Mouse (Mus musculus) limb, embryonic 12.5 days (tissue): Measurements from ENCODE around the gene 4930432M17Rik. TPM values are rescaled to one million over a fixed set of nuclear protein-coding genes. Genes with fewer than 3 reads are reported as not detected.

ENCODE experiments used
- ATAC-seq: fragments of 200-750 bp; cut with Nextera tagmentation; 2 replicates; pipeline ENCODE4 v1.8.0; 2017; ENCODE audit warnings: low read depth, moderate TSS enrichment; ENCODE audit not compliant: insufficient number of reproducible peaks, insufficient read depth, low FRiP score, low TSS enrichment
- H3K27ac ChIP-seq: fragments of 300-500 bp; sonication (generic); 2 replicates; pipeline ENCODE4 v1.5.1; 2016; ENCODE audit warnings: mild to moderate bottlenecking, moderate library complexity
- H3K27me3 ChIP-seq: fragments of 300-500 bp; sonication (generic); 2 replicates; pipeline ENCODE4 v1.6.1; 2016; ENCODE audit warnings: mild to moderate bottlenecking, moderate library complexity
- H3K36me3 ChIP-seq: fragments of 300-500 bp; sonication (generic); 2 replicates; pipeline ENCODE4 v1.6.1; 2016; ENCODE audit warnings: mild to moderate bottlenecking, moderate library complexity
- H3K4me1 ChIP-seq: fragments of 300-500 bp; sonication (generic); replicated peaks from 2 replicates; pipeline ENCODE4 v1.6.1; 2016
- H3K4me2 ChIP-seq: fragments of 300-500 bp; sonication (generic); 2 replicates; pipeline ENCODE4 v1.6.1; 2016; ENCODE audit warnings: mild to moderate bottlenecking, moderate library complexity
- H3K4me3 ChIP-seq: fragments of 300-500 bp; sonication (generic); replicated peaks from 2 replicates; pipeline ENCODE4 v1.5.1; 2016; ENCODE audit warnings: mild to moderate bottlenecking
- H3K9ac ChIP-seq: fragments of 300-500 bp; sonication (generic); replicated peaks from 2 replicates; pipeline ENCODE4 v1.6.1; 2016; ENCODE audit warnings: mild to moderate bottlenecking, moderate library complexity
- H3K9me3 ChIP-seq: fragments of 300-500 bp; sonication (generic); 2 replicates; pipeline ENCODE4 v1.6.1; 2016; ENCODE audit warnings: mild to moderate bottlenecking, moderate library complexity
- WGBS: fragments of 180-500 bp; shearing (Covaris S2); methylation state at CpG from one replicate; pipeline ENCODE4 v1.1.7; 2016; 5-methylcytosine and 5-hydroxymethylcytosine counted together
- polyA plus RNA-seq: library from polyadenylated mRNA; unstranded; fragments of >200 nt; fragmentation: Nextera tagmentation; extraction: Ambion mirVana; gene quantifications from 2 replicates; pipeline ENCODE4 v1.2.1, GENCODE M21; 2016

Gene 4930432M17Rik
- polyA plus RNA-seq, 1 experiment from 2014 or later, result not detected

GRCm38 (mm10) chr3:121707106-121707505 is 36.5 kb downstream of the 4930432M17Rik start:
- ATAC-seq, result no peak
- no peak overlapping the region for H3K4me2 ChIP-seq
- H3K27me3 ChIP-seq, result no peaks in the 10 kb centered on the region
- no peak overlapping the region for H3K9ac ChIP-seq
- H3K4me1 ChIP-seq, result no peaks in the 10 kb centered on the region
- no peaks in the 10 kb centered on the region for H3K9me3 ChIP-seq
- 89% methylated on average over 4 of the region's 4 CpGs for WGBS
- no peaks in the 10 kb centered on the region for H3K36me3 ChIP-seq
- no peak overlapping the region for H3K4me3 ChIP-seq
- no peak overlapping the region for H3K27ac ChIP-seq

GRCm38 (mm10) chr3:121710894-121711531 is 40.5 kb downstream of the 4930432M17Rik start:
- 90% methylated on average over 7 of the region's 7 CpGs for WGBS
- no peak for ATAC-seq
- H3K9ac ChIP-seq, result no peak overlapping the region
- no peaks in the 10 kb centered on the region for H3K9me3 ChIP-seq
- H3K4me1 ChIP-seq, result no peaks in the 10 kb centered on the region
- H3K36me3 ChIP-seq, result no peaks in the 10 kb centered on the region
- no peaks in the 10 kb centered on the region for H3K27me3 ChIP-seq
- H3K4me3 ChIP-seq, result no peak overlapping the region
- H3K4me2 ChIP-seq, result no peak overlapping the region
- H3K27ac ChIP-seq, result no peak overlapping the region

- WGBS, result 46% methylated on average over 4 of the region's 4 CpGs
- ATAC-seq, result no peak
- Histone ChIP-seq H3K36me3 (no peaks in the 10 kb centered on the region), H3K4me1 (no peaks in the 10 kb centered on the region), H3K9me3 (no peaks in the 10 kb centered on the region), H3K27me3 (no peaks in the 10 kb centered on the region), H3K4me3 (no peak overlapping the region), H3K27ac (no peak overlapping the region), H3K4me2 (no peak overlapping the region), H3K9ac (no peak overlapping the region)
These were observed 41.7 kb downstream of the 4930432M17Rik start for GRCm38 (mm10) chr3:121712222-121712621.

- no peak overlapping the region for H3K9ac ChIP-seq
- WGBS, result 62% methylated on average over 17 of the region's 17 CpGs
- no peak overlapping the region for H3K27ac ChIP-seq
- H3K27me3 ChIP-seq, result no peaks in the 10 kb centered on the region
- H3K9me3 ChIP-seq, result no peaks in the 10 kb centered on the region
- H3K4me1 ChIP-seq, result 0 out of 2 replicates have a peak, but pooled peaks cover under 1% of the 10 kb centered on the region
- ATAC-seq, result no peak
- H3K36me3 ChIP-seq, result no peaks in the 10 kb centered on the region
- no peak overlapping the region for H3K4me3 ChIP-seq
- no peak overlapping the region for H3K4me2 ChIP-seq
These were observed 42.7 kb downstream of the 4930432M17Rik start for GRCm38 (mm10) chr3:121713151-121713701.

- ATAC-seq, result no peak
- Histone ChIP-seq H3K27ac (no peak overlapping the region), H3K4me2 (no peak overlapping the region), H3K27me3 (no peaks in the 10 kb centered on the region), H3K4me1 (peaks cover 6% of the 10 kb centered on the region; the same call in 1 of the 2 replicates), H3K36me3 (no peaks in the 10 kb centered on the region), H3K4me3 (no peak overlapping the region), H3K9ac (no peak overlapping the region), H3K9me3 (no peaks in the 10 kb centered on the region)
- WGBS, result 72% methylated on average over 8 of the region's 8 CpGs
These were observed 43.3 kb downstream of the 4930432M17Rik start for GRCm38 (mm10) chr3:121713816-121714215.

- Histone ChIP-seq H3K27ac (no peak overlapping the region), H3K4me3 (no peak overlapping the region), H3K9ac (no peak overlapping the region), H3K4me2 (no peak overlapping the region), H3K4me1 (peaks cover 12% of the 10 kb centered on the region; the same call in 1 of the 2 replicates), H3K27me3 (no peaks in the 10 kb centered on the region), H3K9me3 (no peaks in the 10 kb centered on the region), H3K36me3 (no peaks in the 10 kb centered on the region)
- ATAC-seq, result no peak
- 77% methylated on average over 2 of the region's 2 CpGs for WGBS
These were observed 43.9 kb downstream of the 4930432M17Rik start for GRCm38 (mm10) chr3:121714461-121714860.

GRCm38 (mm10) chr3:121715336-121715735 is 44.8 kb downstream of the 4930432M17Rik start:
- Histone ChIP-seq H3K9ac (no peak overlapping the region), H3K27me3 (no peaks in the 10 kb centered on the region), H3K4me1 (peaks cover 12% of the 10 kb centered on the region; the same call in 1 of the 2 replicates), H3K4me2 (no peak overlapping the region), H3K36me3 (no peaks in the 10 kb centered on the region), H3K4me3 (no peak overlapping the region), H3K9me3 (no peaks in the 10 kb centered on the region), H3K27ac (no peak overlapping the region)
- ATAC-seq, result no peak

GRCm38 (mm10) chr3:121715741-121716459 is 45.3 kb downstream of the 4930432M17Rik start:
- 72% methylated on average over 6 of the region's 6 CpGs for WGBS
- no peaks in the 10 kb centered on the region for H3K27me3 ChIP-seq
- H3K27ac ChIP-seq, result no peak overlapping the region
- H3K4me1 ChIP-seq, result peaks cover 12% of the 10 kb centered on the region; the same call in 1 of the 2 replicates
- no peak overlapping the region for H3K9ac ChIP-seq
- H3K4me2 ChIP-seq, result no peak overlapping the region
- no peak for ATAC-seq
- H3K4me3 ChIP-seq, result no peak overlapping the region
- H3K36me3 ChIP-seq, result no peaks in the 10 kb centered on the region
- H3K9me3 ChIP-seq, result no peaks in the 10 kb centered on the region

- no peak overlapping the region for H3K4me2 ChIP-seq
- WGBS, result 88% methylated on average over 5 of the region's 5 CpGs
- H3K27me3 ChIP-seq, result peaks cover 4% of the 10 kb centered on the region; the same call in 1 of the 2 replicates
- ATAC-seq, result no peak
- H3K9me3 ChIP-seq, result no peaks in the 10 kb centered on the region
- H3K9ac ChIP-seq, result no peak overlapping the region
- no peak overlapping the region for H3K27ac ChIP-seq
- H3K36me3 ChIP-seq, result no peaks in the 10 kb centered on the region
- H3K4me3 ChIP-seq, result no peak overlapping the region
- H3K4me1 ChIP-seq, result peaks cover 17% of the 10 kb centered on the region; the same call in 1 of the 2 replicates
These were observed 45.9 kb downstream of the 4930432M17Rik start for GRCm38 (mm10) chr3:121716480-121716879.

- Histone ChIP-seq H3K36me3 (no peaks in the 10 kb centered on the region), H3K4me3 (no peak overlapping the region), H3K27me3 (peaks cover 14% of the 10 kb centered on the region), H3K4me2 (no peak overlapping the region), H3K27ac (no peak overlapping the region), H3K4me1 (peaks cover 29% of the 10 kb centered on the region), H3K9ac (no peak overlapping the region), H3K9me3 (no peaks in the 10 kb centered on the region)
- no peak for ATAC-seq
- WGBS, result 53% methylated on average over 8 of the region's 8 CpGs
These were observed 48.1 kb downstream of the 4930432M17Rik start for GRCm38 (mm10) chr3:121718679-121719078.

- WGBS, result 76% methylated on average over 3 of the region's 3 CpGs
- Histone ChIP-seq H3K9me3 (no peaks in the 10 kb centered on the region), H3K9ac (no peak overlapping the region)
These were observed 49.1 kb downstream of the 4930432M17Rik start for GRCm38 (mm10) chr3:121719701-121720100.

More at GRCm38 (mm10) chr3:121719701-121720100, 49.1 kb downstream of the 4930432M17Rik start:
- peaks cover 23% of the 10 kb centered on the region for H3K27me3 ChIP-seq
- H3K4me1 ChIP-seq, result peaks cover 38% of the 10 kb centered on the region
- H3K4me2 ChIP-seq, result no peak overlapping the region
- no peak overlapping the region for H3K27ac ChIP-seq
- H3K36me3 ChIP-seq, result no peaks in the 10 kb centered on the region
- H3K4me3 ChIP-seq, result no peak overlapping the region
- ATAC-seq, result no peak
